Mouse (Mus musculus) embryonic fibroblast, embryonic 13.5 days (primary cell): ENCODE measurements around the gene Gpr45.

Source experiments
- CTCF ChIP-seq: IDR thresholded peaks from 2 replicates; pipeline ENCODE4 v1.5.1; 2011; ENCODE audit warnings: mild to moderate bottlenecking, control low read depth, low read length, moderate library complexity, borderline replicate concordance; ENCODE audit not compliant: insufficient read depth
- POLR2A ChIP-seq: IDR thresholded peaks from 2 replicates; pipeline ENCODE4 v1.6.1; 2011; ENCODE audit warnings: low read depth, mild to moderate bottlenecking, control low read depth, low read length, moderate library complexity

DNA sequence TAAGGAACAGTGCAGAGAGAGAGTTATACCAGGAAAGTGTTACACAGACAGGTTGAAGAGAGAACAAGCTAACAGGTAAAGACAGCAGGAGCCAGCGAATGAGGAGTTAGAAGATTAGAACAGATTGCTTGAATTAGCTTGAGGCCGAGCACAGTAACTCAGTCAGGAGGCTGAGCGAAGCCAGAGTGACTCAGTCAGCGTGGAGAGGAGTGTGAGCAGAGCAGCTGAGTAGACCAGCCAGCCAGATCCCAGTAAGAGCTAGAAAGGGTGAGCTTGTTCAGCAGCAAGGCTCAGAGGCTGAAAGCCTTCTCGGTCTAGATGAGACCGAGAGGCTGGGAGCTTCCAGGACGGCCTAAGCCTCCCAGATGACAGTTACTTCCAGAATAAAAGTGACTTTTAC lies 46.0 kb upstream of the Gpr45 start:
- TF ChIP-seq CTCF (no peak), POLR2A (no peak)
